Mouse (Mus musculus) E14TG2a.4 (cell line): Measurements from ENCODE around the gene Gm37240.
A peak's percentile ranks its signal among the peaks of the same experiment; 100 is the strongest.
"Not testable (repeated sequence)": the region's sequence is repeated elsewhere in the genome, so short reads cannot be mapped to it uniquely, and the experiment has no call there.

Experiments
- H3K27me3 ChIP-seq: 2 replicates; pipeline ENCODE4 v1.6.1; 2014; ENCODE audit warnings: low read length, control low read depth; ENCODE audit not compliant: insufficient read depth
- H3K36me3 ChIP-seq: 2 replicates; pipeline ENCODE4 v1.6.1; 2014; ENCODE audit warnings: low read length, control low read depth; ENCODE audit not compliant: insufficient read depth
- H3K4me1 ChIP-seq: replicated peaks from 2 replicates; pipeline ENCODE4 v1.6.1; 2014; ENCODE audit warnings: low read depth, low read length, control low read depth
- H3K4me3 ChIP-seq: replicated peaks from 2 replicates; pipeline ENCODE4 v1.5.1; 2014; ENCODE audit warnings: mild to moderate bottlenecking, low read length
- H3K9me3 ChIP-seq: 2 replicates; pipeline ENCODE4 v1.6.1; 2014; ENCODE audit warnings: low read length, control low read depth
- CTCF ChIP-seq: conservative IDR thresholded peaks from 2 replicates; pipeline ENCODE4 v1.5.1; 2014; ENCODE audit warnings: low read length
- NANOG ChIP-seq: IDR thresholded peaks from 2 replicates; pipeline ENCODE4 v1.6.1; 2014; ENCODE audit warnings: borderline replicate concordance, low read length, mixed read lengths
- POU5F1 ChIP-seq: IDR thresholded peaks from 2 replicates; pipeline ENCODE4 v1.6.1; 2014; ENCODE audit warnings: low read length, borderline replicate concordance

Gene Gm37240

DNA sequence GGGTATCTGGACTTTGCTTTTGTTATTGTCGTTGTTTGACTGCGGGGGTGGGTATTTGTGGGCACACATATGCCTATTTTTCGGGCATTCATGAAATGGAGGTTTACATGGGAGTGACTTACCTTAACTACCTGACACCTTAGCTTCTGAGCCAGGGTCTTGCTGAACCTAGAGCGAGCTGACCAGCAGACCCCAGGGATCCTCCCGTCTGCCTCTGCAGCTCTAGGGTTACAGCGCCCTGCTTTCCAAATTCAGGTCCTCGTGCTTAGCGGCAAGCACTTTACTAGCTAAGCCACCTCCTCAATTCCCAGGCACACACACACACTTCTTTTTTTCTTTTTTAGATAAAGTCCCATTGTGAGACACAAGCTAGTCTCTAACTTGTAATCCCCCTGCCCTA, 36.0 kb upstream of the Gm37240 start:
- TF ChIP-seq NANOG = no peak
- no peak for TF ChIP-seq POU5F1
- no peak for TF ChIP-seq CTCF

DNA sequence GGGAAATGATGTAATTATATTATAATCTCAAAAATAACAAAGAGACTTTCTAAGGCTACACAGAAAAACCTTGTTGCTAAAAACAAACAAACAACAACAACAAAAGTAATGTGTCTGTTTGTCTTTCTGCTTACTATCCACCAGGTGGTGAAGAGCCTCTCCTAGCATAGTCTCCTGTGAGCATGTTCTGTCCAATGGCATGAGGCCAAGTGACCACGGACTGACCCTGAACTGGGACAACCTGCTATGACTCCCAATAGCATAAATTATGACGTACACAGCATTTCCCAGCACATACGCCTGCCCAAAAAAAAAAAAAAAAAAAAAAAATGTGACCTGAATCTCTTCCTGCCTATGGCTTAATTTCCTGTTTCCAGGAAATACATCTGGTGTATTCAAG, 35.0 kb upstream of the Gm37240 start:
- no peaks in the 10 kb centered on the region for H3K9me3 ChIP-seq
- no peaks in the 10 kb centered on the region for H3K36me3 ChIP-seq
- H3K27me3 ChIP-seq = 0 out of 2 replicates have a peak, but pooled peaks cover 3% of the 10 kb centered on the region
- TF ChIP-seq CTCF (no peak), POU5F1 (no peak), NANOG (no peak)
- H3K4me3 ChIP-seq = no peak overlapping the region
- H3K4me1 ChIP-seq = no peaks in the 10 kb centered on the region; the same call in 1 of the 2 replicates

More for the DNA sequence above, 36.0 kb upstream of the Gm37240 start:
- no peaks in the 10 kb centered on the region; the same call in 1 of the 2 replicates for H3K4me1 ChIP-seq
- no peaks in the 10 kb centered on the region for H3K36me3 ChIP-seq
- H3K9me3 ChIP-seq = no peaks in the 10 kb centered on the region
- no peak overlapping the region for H3K4me3 ChIP-seq
- H3K27me3 ChIP-seq = 0 out of 2 replicates have a peak, but pooled peaks cover 3% of the 10 kb centered on the region

DNA sequence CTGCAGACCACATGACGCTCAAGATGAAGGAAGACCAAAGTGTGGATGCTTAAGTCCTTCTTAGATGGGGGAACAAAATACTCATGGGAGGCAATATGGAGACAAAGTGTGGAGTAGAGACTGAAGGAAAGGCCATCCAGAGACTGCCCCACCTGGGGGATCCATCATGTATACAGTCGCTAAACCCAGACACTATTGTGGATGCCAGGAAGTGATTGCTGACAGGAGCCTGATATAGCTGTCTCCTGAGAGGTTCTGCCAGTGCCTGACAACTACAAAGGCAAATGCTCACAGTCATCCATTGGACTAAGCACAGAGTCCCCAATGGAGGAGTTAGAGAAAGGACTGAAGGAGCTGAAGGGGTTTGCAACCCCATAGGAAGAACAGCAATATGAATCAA, 33.4 kb upstream of the Gm37240 start:
- H3K4me1 ChIP-seq, H3K27me3 ChIP-seq, H3K36me3 ChIP-seq, H3K9me3 ChIP-seq, H3K4me3 ChIP-seq: not testable (repeated sequence)

DNA sequence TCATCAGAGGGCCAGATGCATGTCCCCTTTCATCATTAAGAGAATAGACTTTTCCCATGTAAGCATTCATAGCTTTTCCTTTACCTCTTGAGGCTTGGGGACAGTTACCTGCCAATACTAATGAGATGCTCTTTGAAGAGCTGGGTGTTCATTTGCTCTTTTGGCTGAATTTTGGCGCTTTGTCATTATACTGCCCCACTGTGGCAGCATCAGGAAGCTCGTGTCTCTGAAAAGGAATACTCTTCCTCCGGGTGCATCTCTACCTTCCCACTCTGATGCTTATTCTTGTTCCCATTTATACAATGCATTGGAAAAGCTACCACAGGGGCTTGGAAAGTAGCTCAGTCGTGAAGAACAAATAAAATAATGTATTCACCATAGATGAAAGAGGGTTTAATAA, 30.3 kb upstream of the Gm37240 start:
- H3K27me3 ChIP-seq = no peaks in the 10 kb centered on the region
- H3K36me3 ChIP-seq = no peaks in the 10 kb centered on the region
- TF ChIP-seq NANOG = no peak
- TF ChIP-seq POU5F1 = no peak
- peak; percentile 63 for TF ChIP-seq CTCF
- no peaks in the 10 kb centered on the region; the same call in 1 of the 2 replicates for H3K4me1 ChIP-seq
- no peaks in the 10 kb centered on the region for H3K9me3 ChIP-seq
- H3K4me3 ChIP-seq = no peak overlapping the region

DNA sequence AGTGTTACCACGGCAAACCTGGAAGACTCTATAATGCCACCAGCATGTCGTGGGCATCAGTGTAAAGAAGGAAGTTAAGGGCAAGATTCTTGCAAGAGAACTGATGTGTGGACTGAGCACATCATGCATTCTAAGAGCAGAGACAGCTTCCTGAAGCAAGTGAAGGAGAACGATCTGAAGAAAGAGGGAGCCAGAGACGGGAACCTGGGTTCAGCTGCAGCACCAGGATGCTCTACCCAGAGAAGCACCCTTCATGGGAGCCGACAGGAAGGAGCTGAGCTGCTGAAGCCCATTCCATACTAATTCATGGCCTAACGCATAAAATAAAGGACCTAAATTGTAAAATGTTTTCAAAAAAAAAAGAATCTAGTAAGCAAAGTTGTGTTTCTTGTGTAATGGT, 27.5 kb upstream of the Gm37240 start:
- no peak for TF ChIP-seq POU5F1
- no peak for TF ChIP-seq NANOG
- no peak for TF ChIP-seq CTCF
- Histone ChIP-seq H3K27me3 (no peaks in the 10 kb centered on the region), H3K4me3 (no peak overlapping the region), H3K4me1 (no peaks in the 10 kb centered on the region), H3K9me3 (no peaks in the 10 kb centered on the region), H3K36me3 (no peaks in the 10 kb centered on the region)

DNA sequence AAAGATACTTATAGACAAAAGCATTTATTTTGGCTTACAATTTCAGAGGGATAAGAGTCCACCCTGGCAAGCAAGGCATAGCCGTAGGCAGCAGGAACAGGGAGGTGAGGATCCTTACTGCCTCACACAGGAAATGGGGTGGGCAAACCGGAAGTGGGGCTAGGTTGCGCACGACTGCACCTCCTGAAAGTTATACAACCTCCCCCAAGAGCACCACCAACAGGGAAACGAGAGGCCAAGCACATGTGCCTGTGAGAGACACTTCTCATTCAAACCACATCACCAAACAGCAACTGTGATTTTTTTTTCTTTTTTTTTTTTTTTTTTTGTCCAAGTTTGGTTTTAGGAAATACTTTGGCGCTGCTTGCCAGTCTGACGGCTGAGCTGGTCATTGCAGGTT, 19.8 kb upstream of the Gm37240 start:
- TF ChIP-seq CTCF (no peak), POU5F1 (no peak), NANOG (no peak)
- no peak overlapping the region for H3K4me3 ChIP-seq
- H3K4me1 ChIP-seq = no peaks in the 10 kb centered on the region
- H3K36me3 ChIP-seq = no peaks in the 10 kb centered on the region
- H3K27me3 ChIP-seq = no peaks in the 10 kb centered on the region
- H3K9me3 ChIP-seq = no peaks in the 10 kb centered on the region

DNA sequence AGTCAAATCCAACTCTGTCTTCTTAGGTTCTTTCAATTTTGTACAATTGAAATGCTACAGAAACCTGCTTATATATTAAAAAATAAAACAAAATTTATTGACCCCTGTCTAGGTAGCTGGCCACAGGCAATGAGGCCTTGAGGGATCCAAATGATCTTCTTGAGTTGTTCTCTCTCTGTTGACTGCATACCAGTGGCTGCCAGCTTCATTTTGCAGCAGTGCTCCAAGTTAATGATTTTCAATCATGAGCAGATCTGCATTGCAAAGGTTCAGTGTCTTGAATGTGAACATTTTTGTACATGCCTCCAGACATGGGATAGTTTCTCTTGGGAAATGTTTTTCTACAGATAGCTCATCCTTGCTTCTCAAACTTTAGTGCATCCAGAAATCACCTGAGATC, 17.1 kb upstream of the Gm37240 start:
- H3K4me3 ChIP-seq = no peak overlapping the region
- no peaks in the 10 kb centered on the region for H3K27me3 ChIP-seq
- H3K4me1 ChIP-seq = no peaks in the 10 kb centered on the region
- no peaks in the 10 kb centered on the region for H3K9me3 ChIP-seq
- no peak for TF ChIP-seq POU5F1
- TF ChIP-seq CTCF = no peak
- H3K36me3 ChIP-seq = no peaks in the 10 kb centered on the region

DNA sequence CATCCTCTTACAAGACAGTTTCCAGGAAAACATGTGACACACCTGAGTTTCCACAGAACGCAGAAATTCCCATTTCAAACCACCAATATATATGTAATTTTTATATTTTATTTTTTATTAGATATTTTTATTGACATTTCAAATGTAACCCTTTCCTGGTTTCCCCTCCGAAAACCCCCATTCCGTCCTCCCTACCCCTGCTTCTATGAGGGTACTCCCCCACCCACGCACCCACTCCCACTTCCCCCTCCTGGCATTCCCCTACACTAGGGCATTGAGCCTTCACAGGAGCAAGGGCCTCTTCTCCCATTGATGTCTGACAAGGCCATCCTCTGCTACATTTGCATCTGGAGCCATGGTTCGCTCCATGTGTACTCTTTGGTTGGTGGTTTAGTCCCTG, 7.7 kb upstream of the Gm37240 start:
- H3K4me1 ChIP-seq = no peaks in the 10 kb centered on the region
- H3K36me3 ChIP-seq = no peaks in the 10 kb centered on the region
- no peak overlapping the region for H3K4me3 ChIP-seq
- TF ChIP-seq NANOG (no peak), POU5F1 (no peak), CTCF (no peak)
- H3K27me3 ChIP-seq = peaks cover 4% of the 10 kb centered on the region
- no peaks in the 10 kb centered on the region for H3K9me3 ChIP-seq

DNA sequence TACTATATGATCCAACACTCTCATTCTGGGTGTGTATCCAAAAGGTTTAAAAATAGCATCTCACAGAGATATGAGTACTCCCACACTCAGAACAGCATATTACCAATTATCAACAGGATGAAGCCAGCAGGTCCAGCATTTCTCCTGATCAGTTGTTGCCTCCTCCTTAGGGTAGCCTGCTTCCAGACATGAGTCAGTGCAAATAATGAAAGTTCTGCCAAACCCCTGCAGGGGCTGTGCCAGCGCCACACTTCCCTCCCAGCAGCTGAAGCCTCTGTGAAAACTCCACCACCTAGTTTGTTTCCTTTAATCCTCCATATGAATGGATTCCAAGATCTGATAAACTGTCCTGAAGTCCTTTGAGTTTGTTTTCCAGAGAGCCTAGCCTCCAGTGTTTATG, 4.3 kb upstream of the Gm37240 start:
- no peaks in the 10 kb centered on the region for H3K36me3 ChIP-seq
- peaks cover 17% of the 10 kb centered on the region for H3K4me1 ChIP-seq
- no peak for TF ChIP-seq NANOG
- TF ChIP-seq POU5F1 = no peak
- TF ChIP-seq CTCF = no peak
- peaks cover 25% of the 10 kb centered on the region for H3K27me3 ChIP-seq
- no peaks in the 10 kb centered on the region for H3K9me3 ChIP-seq
- no peak overlapping the region for H3K4me3 ChIP-seq

DNA sequence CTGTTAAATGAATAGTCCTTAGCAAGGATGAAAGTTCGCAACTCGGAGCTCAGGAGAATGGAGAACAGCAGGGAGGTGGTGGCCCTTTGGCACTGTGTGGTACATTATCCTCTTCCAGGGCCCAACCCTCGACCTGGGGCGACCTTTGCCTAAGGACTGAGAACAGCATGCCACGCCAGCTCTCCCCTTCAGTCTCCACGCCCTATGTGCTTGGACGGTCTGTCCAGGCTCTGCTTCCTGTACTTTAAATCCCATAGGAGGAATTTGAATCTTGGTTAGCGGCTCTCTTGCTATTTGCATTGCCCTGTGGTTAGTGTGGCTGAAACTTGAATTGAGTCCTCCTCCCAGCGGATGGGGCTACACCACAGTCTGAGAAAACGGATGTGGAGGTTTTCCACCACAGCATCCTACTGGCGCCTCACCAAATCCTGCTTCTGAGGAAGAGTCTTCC, 928 bp upstream of the Gm37240 start:
- H3K36me3 ChIP-seq = no peaks in the 10 kb centered on the region
- peaks cover 21% of the 10 kb centered on the region for H3K4me1 ChIP-seq
- peak overlapping the region; percentile 84 for H3K4me3 ChIP-seq
- no peaks in the 10 kb centered on the region for H3K9me3 ChIP-seq
- H3K27me3 ChIP-seq = peaks cover 42% of the 10 kb centered on the region
- TF ChIP-seq CTCF (no peak), POU5F1 (no peak), NANOG (no peak)
